Mouse (Mus musculus) forelimb bud, embryonic 11.5 days (tissue): Measurements from ENCODE around the gene Gm26938.

ENCODE experiments used
- DNase-seq: peaks from one replicate; pipeline ENCODE4 v3.0.0-alpha.2; 2012; ENCODE audit warnings: low read depth, low spot score

Gene Gm26938

DNA sequence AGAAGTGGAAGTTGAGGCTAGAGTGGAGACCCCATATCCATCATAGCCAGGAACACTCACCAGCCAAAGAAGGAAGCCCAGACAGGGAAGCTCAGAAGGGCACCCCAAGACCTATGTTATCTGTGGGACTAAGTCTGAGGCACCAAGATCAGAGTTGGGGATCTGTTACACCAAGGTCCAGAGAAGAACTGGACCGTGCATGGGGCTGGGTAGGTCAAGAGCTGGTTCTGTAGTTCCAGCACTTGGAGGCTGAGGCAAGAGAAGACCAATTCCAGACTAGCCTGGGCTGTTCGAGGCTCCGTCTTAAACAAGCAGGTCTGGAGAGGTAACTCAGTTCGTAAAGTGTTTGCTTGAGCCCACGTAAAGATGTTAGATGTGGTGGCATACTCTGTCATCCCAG is 32.1 kb downstream of the Gm26938 start:
- DNase-seq: no peak

DNA sequence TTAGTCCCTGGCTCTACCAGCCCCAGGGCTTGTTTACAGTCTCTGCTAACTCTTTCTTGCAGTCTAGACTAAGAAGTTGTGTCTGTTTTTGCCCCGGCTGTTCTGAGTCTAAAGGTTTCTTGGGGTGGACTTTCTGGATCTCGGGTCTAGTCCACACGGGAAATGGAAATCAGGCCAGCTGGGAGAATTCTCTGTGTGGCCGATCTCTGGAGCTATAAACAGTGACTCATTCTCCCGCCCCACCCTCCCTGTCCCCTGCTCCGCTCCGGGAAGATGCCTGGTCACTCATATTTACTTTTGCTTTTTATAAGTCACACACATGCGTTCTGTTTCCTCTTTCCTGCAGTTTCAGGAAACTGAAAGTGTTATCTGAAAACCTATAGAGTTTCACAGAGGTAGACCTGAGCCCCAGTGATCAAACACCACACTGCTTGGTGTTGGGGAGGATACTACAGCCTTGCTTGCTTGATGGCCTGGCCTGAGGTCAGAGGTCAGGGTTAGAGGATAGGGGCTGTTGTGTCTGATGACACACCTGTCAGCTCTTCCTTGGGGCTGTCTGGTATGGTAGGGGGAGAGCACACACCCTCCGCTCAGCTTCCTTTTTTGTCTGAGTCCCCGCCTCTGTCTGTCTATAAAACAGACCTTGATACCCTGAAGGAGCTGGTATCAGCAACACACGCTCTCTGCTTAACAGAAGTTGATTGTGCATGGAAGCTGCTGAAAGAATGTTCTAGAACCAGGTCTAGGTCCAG is 32.7 kb downstream of the Gm26938 start:
- no peak for DNase-seq

DNA sequence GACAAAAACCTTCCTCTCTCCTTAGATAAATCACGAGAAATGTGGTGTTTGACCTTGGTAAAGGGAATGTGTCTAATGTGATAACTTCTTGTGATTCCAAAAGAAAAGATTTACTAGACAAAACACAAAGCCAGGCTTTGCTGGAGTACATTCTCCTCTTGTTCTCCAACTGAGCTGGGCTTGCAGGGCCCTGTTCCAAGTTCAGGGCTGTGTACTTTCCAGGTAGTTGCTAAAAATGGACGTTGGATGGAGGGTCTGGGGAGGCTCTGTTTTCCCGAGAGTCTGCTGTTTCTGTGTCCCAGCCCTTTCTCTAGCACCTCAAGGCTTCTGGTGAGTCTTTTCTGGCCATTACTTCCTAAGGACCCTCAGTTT is 33.3 kb downstream of the Gm26938 start:
- no peak for DNase-seq

GRCm38 (mm10) chr5:139792159-139792775 is 33.9 kb downstream of the Gm26938 start:
- no peak for DNase-seq

DNA sequence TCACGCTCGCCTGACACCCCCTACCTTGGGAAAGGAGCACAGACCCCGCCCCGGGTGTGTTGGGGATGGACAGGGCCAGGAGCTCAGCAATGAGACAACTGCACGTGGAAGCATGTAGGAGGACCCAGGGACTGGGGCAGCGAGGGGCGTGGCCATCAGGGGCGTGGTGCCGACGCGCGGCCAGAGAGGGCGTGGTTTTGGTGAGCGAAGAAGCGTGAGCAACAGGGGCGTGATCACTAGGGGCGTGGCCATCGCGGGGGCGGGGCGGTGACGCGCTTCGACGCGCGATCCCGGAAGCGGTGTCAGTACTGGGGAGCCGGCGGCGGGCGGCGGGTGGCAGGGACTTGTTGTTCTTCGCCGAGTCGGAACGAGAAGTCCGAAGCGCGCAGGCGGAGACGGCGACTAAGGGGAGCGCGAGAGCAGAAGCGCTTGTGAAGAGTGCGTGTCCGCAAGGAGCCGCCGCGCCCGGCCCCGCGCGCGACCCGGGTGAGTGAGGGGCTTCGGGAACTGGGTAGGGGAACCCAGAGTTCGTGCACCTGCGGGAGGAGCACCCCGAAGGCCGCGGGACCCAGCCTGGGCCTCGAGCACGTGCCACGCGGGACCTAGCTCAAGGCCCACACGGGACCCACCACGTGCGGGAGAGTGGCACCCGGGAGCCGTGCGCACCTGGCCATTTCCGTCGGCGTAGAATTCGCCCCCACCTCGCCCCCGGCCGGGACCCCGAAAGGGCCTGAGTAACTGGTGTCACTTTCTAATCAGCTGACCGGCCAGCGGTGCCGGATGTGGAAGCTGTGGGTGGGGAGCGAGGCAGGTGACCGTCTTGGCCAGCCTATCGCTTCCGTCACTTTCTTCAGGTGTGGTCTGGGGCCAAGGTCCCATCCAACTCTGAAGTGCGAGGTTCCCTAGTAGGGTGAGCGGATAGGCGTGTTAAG is 34.7 kb downstream of the Gm26938 start, which contains the start of gene Mafk:
Gene Mafk, plus strand, starts transcription at position 287 of the 932 bp plus-strand sequence.
- peak; percentile 94 for DNase-seq

- no peak for DNase-seq
These were observed 36.7 kb downstream of the Gm26938 start for GRCm38 (mm10) chr5:139789466-139789865.

DNA sequence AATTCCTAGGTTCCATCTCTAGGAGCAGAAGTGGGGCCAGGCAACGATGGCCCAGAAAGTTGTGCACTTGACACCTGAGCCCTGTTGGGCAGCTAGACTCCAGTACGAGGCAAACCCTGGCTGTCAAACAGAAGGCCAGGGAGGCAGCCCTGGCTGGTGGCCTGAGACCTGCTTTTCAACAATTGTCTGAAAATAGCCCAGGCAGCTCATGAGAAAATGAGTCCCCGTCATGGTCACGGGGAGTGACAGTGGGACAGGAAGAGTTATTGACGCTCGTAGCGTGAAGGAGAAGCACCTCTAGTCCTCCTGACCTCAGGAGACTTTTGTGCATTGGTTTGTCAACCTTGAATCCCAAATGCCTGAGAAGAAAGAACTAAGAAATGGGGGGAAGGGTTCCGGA is 44.8 kb downstream of the Gm26938 start:
- no peak for DNase-seq

DNA sequence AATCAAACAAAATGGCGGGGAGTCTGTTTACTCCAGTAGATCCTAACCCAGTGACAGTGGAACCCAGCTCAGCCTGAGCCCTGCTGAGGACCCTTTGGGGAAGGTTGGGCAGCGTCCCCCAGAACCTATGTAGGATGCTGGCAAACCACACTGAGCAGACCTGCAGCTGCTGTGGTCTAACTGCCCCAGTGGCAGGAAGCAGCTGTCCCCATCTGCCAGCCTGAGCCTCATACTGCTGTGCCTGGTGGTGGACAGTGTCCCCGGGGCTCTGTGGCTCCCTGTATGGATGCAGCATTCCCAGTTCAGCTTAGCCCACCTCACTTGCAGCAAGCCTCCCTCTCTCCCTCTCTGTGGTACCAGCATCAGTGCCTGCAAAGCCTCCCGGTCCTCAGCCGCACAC is 49.2 kb downstream of the Gm26938 start:
- DNase-seq: no peak

- DNase-seq: peak; percentile 97
These were observed 50.8 kb downstream of the Gm26938 start, which contains the start of gene Ints1 for GRCm38 (mm10) chr5:139775216-139775926. Gene Ints1 (minus strand): TSS chr5:139775674.

DNA sequence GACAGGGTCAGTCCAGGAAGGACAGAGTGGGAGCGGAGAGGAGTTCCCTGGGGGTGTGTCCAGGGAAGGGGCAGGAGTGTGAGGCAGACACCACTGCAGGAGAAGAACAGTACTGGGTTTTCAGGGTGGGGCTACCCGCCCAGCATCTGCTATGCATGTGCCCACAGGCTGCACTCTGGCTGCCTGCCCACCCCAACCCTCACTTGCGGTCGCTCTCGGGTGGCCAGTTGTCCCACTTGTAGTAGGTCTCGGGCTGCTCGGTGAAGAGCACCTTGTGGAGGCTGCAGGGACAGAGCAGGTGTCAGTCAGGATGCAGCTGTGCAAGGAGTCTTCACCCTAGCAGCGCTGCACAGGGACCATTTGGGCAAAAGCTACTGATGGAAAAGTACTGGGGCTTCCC is 58.0 kb downstream of the Gm26938 start:
- no peak for DNase-seq

GRCm38 (mm10) chr5:139764296-139764695 is 61.9 kb downstream of the Gm26938 start:
- peak; percentile 16 for DNase-seq

- DNase-seq: no peak
These were observed 68.1 kb downstream of the Gm26938 start for GRCm38 (mm10) chr5:139758096-139758495.
